Mouse (Mus musculus) heart, embryonic 12.5 days (tissue): Measurements from ENCODE around the gene Sat1. TPM values are rescaled to one million over a fixed set of nuclear protein-coding genes. Genes with fewer than 3 reads are reported as not detected.
"Not testable (repeated sequence)": the region's sequence is repeated elsewhere in the genome, so short reads cannot be mapped to it uniquely, and the experiment has no call there.

ENCODE experiments used
- ATAC-seq: fragments of 200-750 bp; cut with Nextera tagmentation; 2 replicates; pipeline ENCODE4 v1.8.0; 2017; ENCODE audit warnings: moderate TSS enrichment, moderate library complexity; ENCODE audit not compliant: insufficient number of reproducible peaks, low FRiP score
- H3K27ac ChIP-seq: fragments of 300-500 bp; sonication (generic); 2 replicates; pipeline ENCODE4 v1.5.1; 2016; ENCODE audit warnings: mild to moderate bottlenecking, moderate library complexity; ENCODE audit not compliant: poor library complexity, severe bottlenecking
- H3K27me3 ChIP-seq: fragments of 300-500 bp; sonication (generic); replicated peaks from 2 replicates; pipeline ENCODE4 v1.6.1; 2016; ENCODE audit warnings: mild to moderate bottlenecking, moderate library complexity
- H3K36me3 ChIP-seq: fragments of 300-500 bp; sonication (generic); 2 replicates; pipeline ENCODE4 v1.6.1; 2016; ENCODE audit warnings: mild to moderate bottlenecking, moderate library complexity
- H3K4me1 ChIP-seq: fragments of 300-500 bp; sonication (generic); replicated peaks from 2 replicates; pipeline ENCODE4 v1.6.1; 2016; ENCODE audit warnings: mild to moderate bottlenecking
- H3K4me2 ChIP-seq: fragments of 300-500 bp; sonication (generic); 2 replicates; pipeline ENCODE4 v1.6.1; 2016; ENCODE audit warnings: mild to moderate bottlenecking, moderate library complexity
- H3K4me3 ChIP-seq: fragments of 300-500 bp; sonication (generic); 2 replicates; pipeline ENCODE4 v1.5.1; 2016; ENCODE audit warnings: mild to moderate bottlenecking
- H3K9ac ChIP-seq: fragments of 300-500 bp; sonication (generic); 2 replicates; pipeline ENCODE4 v1.6.1; 2016; ENCODE audit warnings: mild to moderate bottlenecking, moderate library complexity
- H3K9me3 ChIP-seq: fragments of 300-500 bp; sonication (generic); replicated peaks from 2 replicates; pipeline ENCODE4 v1.6.1; 2016; ENCODE audit warnings: mild to moderate bottlenecking, moderate library complexity
- WGBS: fragments of 180-500 bp; shearing (Covaris S2); methylation state at CpG from one replicate; pipeline ENCODE4 v1.1.7; 2016; 5-methylcytosine and 5-hydroxymethylcytosine counted together
- polyA plus RNA-seq: library from polyadenylated mRNA; unstranded; fragments of >200 nt; fragmentation: Nextera tagmentation; extraction: Ambion mirVana; gene quantifications from 2 replicates; pipeline ENCODE4 v1.2.1, GENCODE M21; 2016

Gene Sat1
- polyA plus RNA-seq = 67.6 and 76.1 TPM in 2 replicates

DNA sequence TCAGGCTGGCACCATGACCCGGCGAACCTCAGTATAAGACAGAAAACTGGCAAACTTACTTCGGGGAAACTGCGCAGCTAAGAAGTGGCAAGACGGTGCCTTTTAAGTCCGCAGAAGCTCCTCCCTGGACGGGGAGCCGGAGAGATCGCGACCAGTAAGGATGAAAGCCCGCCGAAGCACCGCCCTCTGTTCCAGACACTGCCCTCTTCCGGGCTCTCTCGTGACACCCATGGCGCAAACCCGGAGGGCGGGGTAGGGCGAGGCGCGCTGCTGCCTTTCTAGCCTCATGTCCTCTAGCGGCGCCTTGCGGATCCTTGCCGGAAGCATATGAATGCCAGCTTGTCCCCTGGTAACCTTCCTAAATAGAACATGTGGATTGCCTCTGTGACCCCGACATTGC lies at the start of gene Sat1:
TSS of gene Sat1 (minus strand) at position 179 of the 400 bp plus-strand sequence.
- peak; percentile 98 for ATAC-seq
- Histone ChIP-seq H3K4me3 (peak within 1 kb of the TSS; percentile 66), H3K27ac (peak within 1 kb of the TSS; percentile 72), H3K4me1 (no peaks in the 10 kb centered on the region), H3K4me2 (peak within 1 kb of the TSS; percentile 65), H3K36me3 (no peaks in the 10 kb centered on the region), H3K9ac (peak within 1 kb of the TSS; percentile 77), H3K27me3 (no peaks in the 10 kb centered on the region), H3K9me3 (no peaks in the 10 kb centered on the region)
- WGBS = 13% methylated on average over 26 of the region's 26 CpGs

DNA sequence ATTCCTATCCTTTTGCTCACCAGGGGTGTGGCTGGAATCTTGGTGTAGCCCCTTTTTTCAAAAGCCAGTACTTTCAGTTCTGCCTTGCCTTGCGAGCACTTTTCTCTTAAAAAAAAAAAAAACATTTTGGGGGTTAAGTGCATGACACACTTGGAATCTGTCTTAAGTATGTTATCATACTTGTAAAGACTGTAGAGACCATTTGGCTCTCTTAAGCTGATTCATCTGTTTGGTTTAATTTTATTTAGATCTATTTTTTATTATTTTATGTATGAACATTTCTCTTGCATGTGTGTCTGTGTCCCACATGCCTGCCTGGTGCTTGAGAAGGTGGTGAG lies 46.6 kb upstream of the Sat1 start:
- H3K9ac ChIP-seq = peak overlapping the region; percentile 78; the same call in 1 of the 2 replicates
- WGBS = 22% methylated on average over 1 of the region's 1 CpGs
- H3K36me3 ChIP-seq = no peaks in the 10 kb centered on the region
- no peak overlapping the region for H3K27ac ChIP-seq
- H3K27me3 ChIP-seq = no peaks in the 10 kb centered on the region
- peak overlapping the region; percentile 69 for H3K4me3 ChIP-seq
- no peaks in the 10 kb centered on the region for H3K9me3 ChIP-seq
- no peaks in the 10 kb centered on the region for H3K4me1 ChIP-seq
- peak overlapping the region; percentile 60 for H3K4me2 ChIP-seq
- no peak for ATAC-seq

DNA sequence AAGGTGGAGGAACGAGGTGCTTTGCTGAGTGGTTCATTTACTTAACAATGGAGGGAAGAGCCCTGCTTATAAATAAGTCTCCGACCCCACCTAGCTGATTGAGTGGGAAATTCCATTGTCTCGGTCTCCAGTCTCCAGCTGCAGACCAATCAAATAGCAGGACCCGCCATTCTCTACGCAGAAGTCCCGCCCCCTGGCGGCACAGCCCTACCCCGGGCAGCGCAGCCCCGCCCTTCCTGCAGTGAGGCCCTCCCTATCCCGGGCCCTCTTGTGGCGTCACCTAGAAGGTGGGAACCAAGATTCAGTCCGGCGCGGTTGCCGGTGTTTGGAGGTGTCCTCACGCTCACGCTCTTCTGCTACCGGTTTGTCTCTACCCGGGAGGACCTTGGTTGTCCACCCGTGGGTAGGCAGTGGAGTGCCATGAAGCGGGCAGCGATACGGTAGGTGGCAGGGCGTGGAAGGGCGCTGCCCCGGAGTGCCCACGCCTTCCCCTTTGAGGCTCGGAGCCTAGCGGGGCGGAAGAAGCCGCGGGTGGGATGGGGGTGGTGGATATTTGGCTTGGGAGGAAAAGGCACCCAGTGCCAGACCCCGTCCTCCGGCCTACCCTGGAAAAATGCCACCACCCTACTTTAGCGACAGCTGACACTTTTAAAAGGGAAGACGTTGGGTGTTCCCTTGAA lies 46.1 kb upstream of the Sat1 start, which contains the start of gene Acot9:
TSS of gene Acot9 (plus strand) at position 209 of the 680 bp plus-strand sequence.
- no peaks in the 10 kb centered on the region for H3K36me3 ChIP-seq
- ATAC-seq = peak; percentile 98
- no peaks in the 10 kb centered on the region for H3K4me1 ChIP-seq
- H3K27ac ChIP-seq = no peak within 1 kb of the TSS
- H3K9me3 ChIP-seq = no peaks in the 10 kb centered on the region
- peak within 1 kb of the TSS; percentile 60 for H3K4me2 ChIP-seq
- 19% methylated on average over 37 of the region's 37 CpGs for WGBS
- H3K4me3 ChIP-seq = peak within 1 kb of the TSS; percentile 69
- H3K9ac ChIP-seq = peak within 1 kb of the TSS; percentile 78
- no peaks in the 10 kb centered on the region for H3K27me3 ChIP-seq

DNA sequence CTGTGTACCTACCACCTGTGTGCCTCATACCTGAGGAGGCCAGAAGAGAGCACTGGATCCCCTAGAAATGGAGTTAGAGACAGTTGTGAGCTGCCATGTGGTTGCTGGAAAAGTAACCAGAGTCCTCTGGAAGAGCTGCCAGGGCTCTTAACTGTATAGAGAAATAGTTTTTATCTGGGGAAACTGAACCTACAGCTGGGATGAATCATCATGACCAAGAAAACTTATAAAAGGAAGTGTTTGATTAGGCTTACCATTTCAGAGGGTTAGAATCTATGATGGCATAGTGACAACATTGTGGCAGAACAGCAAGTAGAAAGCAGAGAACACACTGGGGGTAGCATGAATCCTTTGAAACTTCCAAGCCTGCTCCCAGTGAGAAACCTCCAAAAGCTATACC lies 40.6 kb upstream of the Sat1 start:
- Histone ChIP-seq H3K27me3 (no peaks in the 10 kb centered on the region), H3K4me1 (no peaks in the 10 kb centered on the region), H3K9ac (no peak overlapping the region), H3K36me3 (no peaks in the 10 kb centered on the region), H3K4me2 (no peak overlapping the region), H3K27ac (no peak overlapping the region), H3K4me3 (no peak overlapping the region), H3K9me3 (no peaks in the 10 kb centered on the region)
- no peak for ATAC-seq

DNA sequence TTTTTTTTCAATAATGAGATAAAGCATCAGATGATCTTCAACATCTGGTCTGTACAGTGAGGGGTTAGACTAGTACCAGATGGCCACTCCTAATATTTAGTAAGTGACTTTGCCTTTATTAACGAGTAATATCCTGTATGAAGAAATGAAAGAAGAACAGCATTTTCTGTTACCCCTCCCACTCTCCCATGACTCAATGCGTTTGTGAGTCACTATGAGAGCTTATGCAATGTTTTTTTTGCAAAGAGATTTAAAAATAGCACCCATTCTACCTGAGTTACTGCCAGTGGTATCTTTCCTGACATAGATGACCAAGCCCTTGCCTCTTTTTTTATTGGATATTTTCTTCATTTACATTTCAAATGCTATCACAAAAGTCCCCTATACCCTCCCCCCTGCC lies 2.0 kb upstream of the Sat1 start:
- Histone ChIP-seq H3K4me3 (no peak overlapping the region), H3K4me1 (no peaks in the 10 kb centered on the region), H3K27ac (no peak overlapping the region), H3K36me3 (no peaks in the 10 kb centered on the region), H3K4me2 (no peak overlapping the region), H3K9ac (no peak overlapping the region), H3K9me3 (no peaks in the 10 kb centered on the region), H3K27me3 (no peaks in the 10 kb centered on the region)
- WGBS = 60% methylated on average over 2 of the region's 2 CpGs
- ATAC-seq = no peak

DNA sequence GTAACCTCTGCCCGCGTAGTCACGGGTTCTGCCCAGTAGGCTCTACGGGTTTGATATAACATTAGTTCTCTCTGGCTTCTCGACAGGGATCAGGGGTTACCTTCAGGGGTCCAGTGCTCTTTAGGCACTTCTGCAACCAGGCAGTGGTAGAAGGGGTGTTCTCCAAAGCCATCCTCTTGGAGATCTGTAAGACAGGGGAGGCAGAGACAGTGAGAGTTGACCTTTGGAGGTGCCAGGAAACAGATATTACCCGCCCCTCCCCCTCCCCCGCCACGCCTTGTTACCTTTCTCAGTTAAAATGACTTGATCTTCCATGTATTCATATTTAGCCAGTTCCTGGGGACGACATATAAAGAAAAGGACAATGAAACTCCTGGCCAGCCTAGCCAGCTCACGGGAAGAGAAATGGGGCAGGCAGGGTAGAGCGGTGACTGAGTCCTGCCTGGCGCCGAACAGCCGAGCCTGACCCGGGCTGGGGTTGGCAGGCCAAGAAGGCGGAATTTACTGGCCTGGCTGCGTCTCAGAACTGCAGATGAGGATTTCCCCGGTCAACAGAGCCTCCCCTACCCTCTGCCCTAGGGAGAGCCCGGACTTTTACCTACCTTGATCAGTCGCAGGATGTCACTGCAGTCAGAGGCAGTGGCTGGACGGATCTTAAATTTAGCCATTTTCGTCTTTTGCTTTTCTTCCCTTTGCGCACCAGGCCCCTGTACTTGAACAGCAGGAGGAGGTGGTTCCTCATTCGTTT lies 574 bp downstream of the Sat1 start:
- H3K27me3 ChIP-seq = no peaks in the 10 kb centered on the region
- H3K4me3 ChIP-seq = peak overlapping the region; percentile 66
- H3K9me3 ChIP-seq = no peaks in the 10 kb centered on the region
- H3K4me2 ChIP-seq = peak overlapping the region; percentile 65
- peak; percentile 66 for ATAC-seq
- no peaks in the 10 kb centered on the region for H3K4me1 ChIP-seq
- H3K9ac ChIP-seq = peak overlapping the region; percentile 77
- H3K36me3 ChIP-seq = no peaks in the 10 kb centered on the region
- WGBS = 23% methylated on average over 23 of the region's 24 CpGs
- peak overlapping the region; percentile 72 for H3K27ac ChIP-seq

DNA sequence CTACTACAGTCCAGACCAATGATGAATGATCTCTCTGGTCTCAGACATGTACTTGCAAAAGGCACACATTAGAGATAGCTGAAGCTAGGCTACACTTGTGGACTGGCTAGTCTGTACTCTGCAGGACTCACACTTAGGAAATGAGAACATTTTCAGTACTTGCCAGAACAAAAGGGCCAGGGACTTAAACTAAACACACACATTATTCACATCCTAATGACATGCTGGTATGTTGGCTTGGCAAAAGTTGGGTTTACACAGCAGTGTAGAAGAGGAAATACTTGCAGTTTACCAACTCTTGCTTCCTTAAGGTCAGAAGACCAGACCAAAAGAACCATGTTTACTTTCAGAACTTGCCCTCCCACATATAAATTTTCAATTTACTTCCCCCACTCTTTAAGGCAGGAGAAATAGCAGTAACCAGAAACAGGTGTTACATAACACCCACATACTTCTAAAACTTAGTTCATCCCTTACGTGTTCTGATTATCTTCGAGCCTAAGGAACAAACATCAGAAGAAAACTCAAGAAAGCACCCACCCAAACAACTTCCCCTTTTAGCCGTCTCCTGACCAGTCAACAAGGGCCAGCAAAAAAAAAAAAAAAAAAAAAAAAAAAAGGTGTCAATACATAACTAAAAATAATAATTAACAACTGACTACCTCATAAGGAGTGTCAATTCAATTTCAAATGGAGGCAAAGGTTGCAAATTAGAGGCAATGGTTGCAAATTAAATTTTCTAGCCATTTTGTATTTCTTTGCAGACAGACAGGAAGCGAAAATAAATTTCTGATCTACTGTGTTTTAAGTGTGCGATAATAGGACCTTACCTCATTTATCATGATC lies 1.7 kb downstream of the Sat1 start:
- ATAC-seq = no peak
- Histone ChIP-seq H3K27ac (no peak overlapping the region), H3K4me2 (peak overlapping the region; percentile 65; the same call in 1 of the 2 replicates), H3K27me3 (no peaks in the 10 kb centered on the region), H3K4me1 (no peaks in the 10 kb centered on the region), H3K36me3 (no peaks in the 10 kb centered on the region), H3K9me3 (no peaks in the 10 kb centered on the region), H3K4me3 (no peak overlapping the region), H3K9ac (no peak overlapping the region)
- 77% methylated on average over 5 of the region's 5 CpGs for WGBS

DNA sequence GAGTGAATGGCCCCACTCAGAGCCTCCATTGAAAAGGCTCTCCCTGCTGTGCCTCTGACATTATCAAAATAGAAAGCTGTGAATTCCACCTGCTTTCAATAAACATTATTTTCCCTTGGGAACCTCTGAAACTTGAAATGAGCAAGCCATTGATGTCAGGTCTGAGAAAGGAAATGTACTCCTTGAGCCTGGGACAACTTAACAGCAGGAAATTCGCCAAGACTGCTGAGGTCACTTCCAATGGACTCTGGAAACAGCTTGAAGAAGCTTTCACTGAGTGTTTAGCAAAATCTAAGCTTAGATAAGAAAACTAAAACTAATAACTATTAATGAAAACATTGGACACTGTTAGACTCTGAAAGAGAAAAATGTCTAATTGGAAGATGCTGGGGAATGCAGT lies 7.6 kb downstream of the Sat1 start:
- Histone ChIP-seq H3K27ac (no peak overlapping the region), H3K9ac (no peak overlapping the region), H3K4me1 (no peaks in the 10 kb centered on the region), H3K4me3 (no peak overlapping the region), H3K9me3 (no peaks in the 10 kb centered on the region), H3K4me2 (no peak overlapping the region), H3K27me3 (no peaks in the 10 kb centered on the region), H3K36me3 (no peaks in the 10 kb centered on the region)
- ATAC-seq = no peak
- WGBS = 19% methylated on average over 1 of the region's 1 CpGs

DNA sequence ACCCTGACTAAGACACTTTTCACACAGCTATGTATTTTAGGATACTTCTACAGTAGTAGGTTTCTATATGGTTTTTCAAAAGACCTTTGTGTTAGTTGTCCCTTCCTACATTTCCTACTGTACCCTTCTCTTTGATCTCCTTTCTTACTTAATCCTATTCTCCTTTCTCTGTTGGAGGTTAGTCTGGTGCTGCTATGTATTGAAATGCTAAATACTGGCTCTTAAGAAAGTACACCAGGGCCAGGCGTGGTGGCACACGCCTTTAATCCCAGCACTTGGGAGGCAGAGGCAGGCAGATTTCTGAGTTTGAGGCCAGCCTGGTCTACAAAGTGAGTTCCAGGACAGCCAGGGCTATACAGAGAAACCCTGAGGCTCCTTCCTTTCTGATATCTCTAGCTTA lies 10.8 kb downstream of the Sat1 start:
- not testable (repeated sequence) for H3K9ac ChIP-seq, H3K4me1 ChIP-seq, H3K4me3 ChIP-seq, H3K27me3 ChIP-seq, H3K27ac ChIP-seq, H3K36me3 ChIP-seq, H3K4me2 ChIP-seq, ATAC-seq, H3K9me3 ChIP-seq
- 83% methylated on average over 2 of the region's 2 CpGs for WGBS

DNA sequence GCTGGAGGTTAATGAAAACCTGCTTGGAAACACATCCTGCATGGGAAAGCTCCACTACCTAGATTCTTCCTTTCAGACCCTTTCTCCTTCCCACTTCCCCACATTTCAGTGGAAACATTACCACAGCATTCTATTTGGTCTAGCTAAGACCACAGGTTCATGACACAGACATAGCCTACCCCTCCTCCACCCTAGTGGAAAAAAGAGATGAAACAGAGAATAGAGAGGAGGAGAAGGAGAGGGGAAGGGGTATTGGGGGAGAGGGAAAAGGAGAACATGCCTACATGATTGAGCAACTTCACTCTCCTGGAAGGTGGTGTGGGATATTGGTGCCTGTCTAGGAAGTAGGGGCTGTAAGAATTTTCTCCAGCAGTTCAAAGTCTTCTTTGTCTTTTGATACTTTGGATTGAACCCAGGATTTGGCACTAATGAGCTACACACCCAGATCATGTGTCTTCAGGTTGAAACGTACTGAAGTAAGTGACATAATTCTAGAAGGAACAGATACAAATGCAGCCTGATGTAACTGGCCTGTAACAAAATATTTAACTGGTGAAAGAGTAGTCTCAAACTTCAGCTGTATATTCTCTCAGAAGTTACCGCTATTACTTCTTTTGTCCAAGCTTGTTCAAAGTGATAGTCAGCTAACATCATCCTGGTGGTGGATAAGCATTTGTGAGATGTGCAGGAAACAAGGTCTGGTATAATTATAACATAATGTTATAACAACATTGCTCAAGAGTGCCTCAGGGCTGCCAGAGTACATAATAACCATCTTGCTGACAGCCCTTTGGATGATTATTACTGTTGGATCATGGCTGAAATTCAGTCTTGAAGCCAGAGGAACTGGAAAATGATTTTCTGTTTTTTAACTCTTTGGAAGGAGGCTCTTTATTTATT lies 13.6 kb downstream of the Sat1 start:
- Histone ChIP-seq H3K9ac (no peak overlapping the region), H3K27me3 (no peaks in the 10 kb centered on the region), H3K4me1 (no peaks in the 10 kb centered on the region), H3K4me2 (no peak overlapping the region), H3K27ac (no peak overlapping the region), H3K9me3 (no peaks in the 10 kb centered on the region), H3K4me3 (no peak overlapping the region), H3K36me3 (no peaks in the 10 kb centered on the region)
- WGBS = 66% methylated on average over 2 of the region's 2 CpGs
- no peak for ATAC-seq
